Mouse (Mus musculus): Measurements from ENCODE around the gene Fez1. TPM values are rescaled to one million over a fixed set of nuclear protein-coding genes. Genes with fewer than 3 reads are reported as not detected.

Fez1 gene
- not detected for total RNA-seq (2023)

DNA sequence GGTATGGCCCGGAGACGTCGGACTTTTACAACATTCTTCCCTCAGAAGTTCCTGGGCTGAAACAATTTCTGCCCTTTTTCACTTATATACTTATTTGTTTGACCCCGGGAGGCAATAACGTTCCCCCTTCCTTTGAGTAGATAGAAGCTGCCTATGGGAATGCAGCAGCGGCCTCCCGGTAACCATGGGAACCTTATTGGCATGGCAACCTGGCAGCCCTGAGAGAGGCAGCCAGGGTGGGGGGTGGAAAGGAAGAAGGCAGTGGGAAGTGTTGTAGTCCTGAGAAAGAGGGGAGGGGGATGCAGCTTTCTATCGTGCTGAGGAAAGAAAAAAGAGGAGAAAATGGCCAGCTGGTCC, at the start of gene Fez1:
Fez1 (plus strand) TSS at position 221 of the 357 bp plus-strand sequence.

GRCm38 (mm10) chr9:36796781-36797555, 24.7 kb upstream of the Fez1 start, which contains the start of gene Ei24:
Gene Ei24, minus strand, starts transcription at chr9:36797393.

Other genes starting within 250 kb of the Fez1 start
- gene Gm17689, start 239.2 kb upstream of the Fez1 start, total RNA-seq (2023): not detected
- not detected for gene A630095E13Rik, start 178.5 kb upstream of the Fez1 start, total RNA-seq (2023)
- gene Acrv1, start 128.6 kb upstream of the Fez1 start, total RNA-seq (2023): not detected
- 10 to 100 TPM in 1 of 2 experiments, 1 to 10 TPM in 1; 9.6 to 12.6 TPM for gene Chek1, start 94.8 kb upstream of the Fez1 start, total RNA-seq (2023)
- 100 to 1,000 TPM; 130 to 132 TPM for gene Stt3a, start 54.2 kb upstream of the Fez1 start, total RNA-seq (2023)
- 10 to 100 TPM; 21.5 to 24.8 TPM for gene Ei24, start 24.5 kb upstream of the Fez1 start, total RNA-seq (2023)

All from neutrophil, adult 59 days (primary cell).